Mouse (Mus musculus): Measurements from ENCODE around the gene Olfr1428. TPM values are rescaled to one million over a fixed set of nuclear protein-coding genes. Genes with fewer than 3 reads are reported as not detected.
"Not testable (repeated sequence)": the region's sequence is repeated elsewhere in the genome, so short reads cannot be mapped to it uniquely, and the experiment has no call there.

Gene Olfr1428
- polyA plus RNA-seq (2012; ENCODE audit: insufficient read depth, insufficient read length, missing spikeins): not detected in 2 replicates

DNA sequence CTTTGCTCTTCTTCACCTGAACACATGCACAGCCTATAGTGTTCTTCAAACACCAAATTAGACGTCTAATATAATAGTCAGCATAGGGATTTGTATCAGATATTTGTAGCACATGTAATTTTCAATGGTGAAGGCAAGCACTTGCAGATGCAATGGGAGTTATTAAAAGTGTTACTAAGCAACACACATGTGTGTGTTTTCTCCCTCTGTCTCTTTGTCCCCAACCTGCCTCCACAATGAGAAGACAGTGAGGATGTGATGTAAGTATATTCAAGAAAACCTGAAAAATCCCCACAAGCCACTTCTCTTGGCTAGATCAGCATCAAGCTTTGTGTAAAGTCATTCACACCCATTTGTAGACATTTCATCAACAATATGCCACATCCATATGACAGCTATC is at the start of gene Olfr1428:
Gene Olfr1428, minus strand, starts transcription at position 101 of the 400 bp plus-strand sequence.
- no peak within 1 kb of the TSS for H3K27ac ChIP-seq (replicated peaks; ENCODE audit: low read depth, low read length)
- no peaks in the 10 kb centered on the region for H3K4me1 ChIP-seq (ENCODE audit: control insufficient read depth, insufficient read depth, insufficient read length, low read length)
- H3K4me3 ChIP-seq (ENCODE audit: insufficient read depth, low read depth, low read length): no peak within 1 kb of the TSS

DNA sequence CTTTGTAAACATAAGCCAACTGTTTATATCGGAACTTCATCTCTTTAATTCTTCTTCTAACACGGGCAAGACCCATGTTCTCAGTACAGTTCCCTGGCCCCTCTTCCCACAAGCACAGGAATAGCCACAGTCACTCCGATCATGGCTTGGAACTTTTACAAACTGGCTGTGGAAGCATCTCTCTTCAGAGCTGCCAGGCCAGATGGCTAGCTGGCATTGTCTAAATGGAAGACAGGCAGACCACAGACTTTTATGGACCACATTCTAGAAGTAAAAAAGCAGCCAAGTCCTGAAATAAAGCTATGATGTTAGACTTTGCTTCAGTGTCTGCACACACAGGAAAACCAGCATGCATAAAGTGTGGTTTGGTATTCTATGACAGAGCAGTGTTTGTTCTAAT is 29.8 kb upstream of the Olfr1428 start:
- H3K4me3 ChIP-seq (ENCODE audit: insufficient read depth, low read depth, low read length): no peak overlapping the region
- H3K4me1 ChIP-seq (ENCODE audit: control insufficient read depth, insufficient read depth, insufficient read length, low read length): no peaks in the 10 kb centered on the region
- no peak overlapping the region for H3K27ac ChIP-seq (replicated peaks; ENCODE audit: low read depth, low read length)

DNA sequence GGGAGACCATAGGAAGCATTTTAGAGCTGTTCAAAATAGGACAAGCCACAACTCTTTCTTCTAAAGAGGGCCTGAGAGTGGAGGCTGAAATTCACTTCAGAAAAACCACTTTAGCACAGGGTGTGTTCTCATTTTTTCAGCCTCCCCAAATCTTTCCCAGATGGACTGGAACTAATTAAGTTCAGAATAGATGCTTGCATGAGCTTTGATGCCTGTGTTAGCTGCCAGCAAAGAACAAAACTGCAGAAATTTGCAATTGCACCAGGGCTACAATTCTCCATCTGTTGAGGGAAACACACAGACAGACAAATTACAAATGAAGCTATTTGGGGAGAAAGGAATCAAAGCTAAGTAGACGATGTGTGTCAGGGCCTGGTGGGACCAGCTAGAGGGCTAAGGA is 27.7 kb upstream of the Olfr1428 start:
- Histone ChIP-seq H3K4me3 (ENCODE audit: insufficient read depth, low read depth, low read length) (no peak overlapping the region), H3K27ac (replicated peaks; ENCODE audit: low read depth, low read length) (no peak overlapping the region)

DNA sequence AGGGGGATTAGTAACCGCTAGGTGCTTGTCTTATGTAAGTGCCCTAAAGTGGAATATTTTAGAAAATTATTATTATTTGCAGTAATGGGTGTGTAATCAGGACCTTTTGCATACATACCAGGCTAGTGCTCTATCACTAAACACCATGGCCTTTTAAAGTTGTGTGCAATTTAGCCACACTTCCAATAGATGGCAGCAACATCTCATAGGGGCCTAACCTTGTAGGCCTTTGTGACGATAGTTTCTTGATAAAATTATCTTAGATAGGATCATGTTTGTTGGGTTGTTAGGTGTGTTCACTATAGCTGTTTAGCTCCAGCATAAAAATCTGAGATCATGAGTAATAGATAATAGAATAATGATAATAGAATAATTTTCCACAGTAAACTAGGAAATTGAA is 18.6 kb upstream of the Olfr1428 start:
- H3K27ac ChIP-seq (replicated peaks; ENCODE audit: low read depth, low read length): no peak overlapping the region
- no peaks in the 10 kb centered on the region for H3K4me1 ChIP-seq (ENCODE audit: control insufficient read depth, insufficient read depth, insufficient read length, low read length)
- H3K4me3 ChIP-seq (ENCODE audit: insufficient read depth, low read depth, low read length): no peak overlapping the region

More for the DNA sequence above, 27.7 kb upstream of the Olfr1428 start:
- no peaks in the 10 kb centered on the region for H3K4me1 ChIP-seq (ENCODE audit: control insufficient read depth, insufficient read depth, insufficient read length, low read length)

DNA sequence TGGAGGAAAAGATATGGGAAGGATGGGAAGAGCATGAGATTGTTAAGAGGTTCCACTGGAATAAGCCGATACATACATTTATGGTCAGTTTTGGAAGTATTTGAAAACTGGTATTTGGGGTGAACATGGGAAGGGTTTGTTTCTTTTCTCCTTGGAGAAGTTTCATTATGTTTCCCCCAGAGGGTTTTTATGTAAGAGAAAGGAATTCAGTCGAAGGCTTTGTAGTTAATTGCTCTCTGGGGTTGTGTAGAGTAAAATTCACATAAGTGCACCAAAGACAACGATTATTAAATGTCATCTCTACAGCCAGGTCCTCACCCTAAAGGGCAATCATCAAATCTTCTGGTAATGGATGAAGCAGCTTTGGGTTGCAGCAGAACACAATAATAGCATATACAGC is 7.4 kb upstream of the Olfr1428 start, which contains the start of gene Olfr76:
Gene Olfr76, minus strand, starts transcription at position 101 of the 400 bp plus-strand sequence.
- Histone ChIP-seq H3K27ac (replicated peaks; ENCODE audit: low read depth, low read length) (no peak within 1 kb of the TSS), H3K4me1 (ENCODE audit: control insufficient read depth, insufficient read depth, insufficient read length, low read length) (no peaks in the 10 kb centered on the region), H3K4me3 (ENCODE audit: insufficient read depth, low read depth, low read length) (no peak within 1 kb of the TSS)

DNA sequence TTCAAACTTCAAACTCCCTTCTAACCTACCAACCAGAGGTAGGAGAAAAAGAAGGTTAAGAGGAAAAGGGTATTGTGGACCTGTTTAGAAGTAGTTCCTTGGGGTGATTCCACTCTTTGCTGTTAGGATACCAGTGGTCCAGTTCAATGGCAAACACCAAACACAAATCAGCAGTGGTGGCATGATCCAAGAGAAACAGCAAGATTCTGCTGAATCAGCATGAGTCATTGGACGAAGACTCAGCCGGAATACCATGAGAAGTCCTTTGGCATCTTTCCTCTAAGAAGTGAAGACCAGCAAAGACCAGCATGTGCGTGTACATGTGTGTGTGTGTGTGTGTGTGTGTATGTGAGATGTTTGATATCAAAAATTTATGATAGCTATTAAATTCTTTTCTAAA is 767 bp upstream of the Olfr1428 start:
- no peak overlapping the region for H3K27ac ChIP-seq (replicated peaks; ENCODE audit: low read depth, low read length)
- H3K4me3 ChIP-seq (ENCODE audit: insufficient read depth, low read depth, low read length): no peak overlapping the region
- no peaks in the 10 kb centered on the region for H3K4me1 ChIP-seq (ENCODE audit: control insufficient read depth, insufficient read depth, insufficient read length, low read length)

DNA sequence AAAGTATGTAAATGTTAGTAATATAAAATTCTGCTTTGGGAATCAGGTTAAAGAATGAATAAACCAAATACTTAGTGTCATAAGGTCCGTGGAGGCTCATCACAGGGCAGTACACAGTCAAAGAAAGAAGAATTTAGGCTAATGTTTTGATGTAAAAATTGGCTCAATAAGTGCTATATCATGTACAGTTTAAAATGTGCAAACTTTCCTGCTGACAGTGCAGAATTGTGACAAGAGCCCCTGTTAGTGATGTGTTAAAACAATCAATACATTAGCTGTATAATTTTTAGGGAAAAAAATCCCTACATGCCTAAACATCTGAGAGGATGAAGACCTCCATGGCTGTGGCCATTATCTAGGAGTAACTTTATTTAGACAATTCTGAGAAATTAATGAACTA is 1.9 kb downstream of the Olfr1428 start:
- Histone ChIP-seq H3K4me1 (ENCODE audit: control insufficient read depth, insufficient read depth, insufficient read length, low read length) (no peaks in the 10 kb centered on the region), H3K4me3 (ENCODE audit: insufficient read depth, low read depth, low read length) (no peak overlapping the region), H3K27ac (replicated peaks; ENCODE audit: low read depth, low read length) (no peak overlapping the region)

DNA sequence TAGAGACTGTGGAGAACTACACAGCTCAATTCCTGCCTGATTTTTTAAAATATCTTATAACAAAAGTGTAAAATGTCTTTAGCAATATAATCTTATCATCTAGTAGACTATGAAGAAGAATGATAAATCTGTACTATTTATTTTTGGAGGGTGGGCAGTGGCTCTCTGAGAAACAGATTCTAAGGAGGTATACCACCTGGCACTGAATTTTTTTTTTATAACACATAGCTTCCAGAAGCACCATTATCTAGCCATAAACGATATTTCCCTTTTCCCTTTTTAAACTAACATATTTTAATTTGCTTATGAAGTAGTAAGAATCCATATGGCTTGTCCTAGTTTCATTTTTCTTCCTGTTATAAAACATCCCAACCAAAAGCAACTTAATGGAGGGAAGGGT is 11.2 kb downstream of the Olfr1428 start:
- Histone ChIP-seq H3K27ac (replicated peaks; ENCODE audit: low read depth, low read length) (no peak overlapping the region), H3K4me3 (ENCODE audit: insufficient read depth, low read depth, low read length) (no peak overlapping the region), H3K4me1 (ENCODE audit: control insufficient read depth, insufficient read depth, insufficient read length, low read length) (no peaks in the 10 kb centered on the region)

DNA sequence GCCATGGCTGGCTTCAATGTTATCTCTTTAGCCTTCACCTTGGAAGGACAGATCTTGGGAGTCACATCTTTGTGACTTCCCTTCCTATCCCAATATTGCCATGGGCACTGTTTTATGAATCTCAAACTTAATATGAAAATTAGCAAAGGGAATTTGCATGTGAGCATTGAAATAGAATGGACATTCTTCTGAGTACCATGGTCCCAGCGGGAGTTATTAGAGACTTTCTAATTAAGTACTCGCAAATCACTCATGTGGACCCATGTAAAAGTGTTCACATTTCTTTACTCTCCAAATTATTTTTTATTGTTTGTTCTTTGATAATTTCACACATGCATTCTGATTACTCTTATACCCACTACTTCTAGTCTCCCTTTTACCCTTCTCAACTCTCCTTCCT is 12.5 kb downstream of the Olfr1428 start, which contains the start of gene Olfr1427:
Gene Olfr1427, minus strand, starts transcription at position 101 of the 400 bp plus-strand sequence.
- H3K4me1 ChIP-seq (ENCODE audit: control insufficient read depth, insufficient read depth, insufficient read length, low read length): no peaks in the 10 kb centered on the region
- no peak within 1 kb of the TSS for H3K4me3 ChIP-seq (ENCODE audit: insufficient read depth, low read depth, low read length)
- H3K27ac ChIP-seq (replicated peaks; ENCODE audit: low read depth, low read length): no peak within 1 kb of the TSS

DNA sequence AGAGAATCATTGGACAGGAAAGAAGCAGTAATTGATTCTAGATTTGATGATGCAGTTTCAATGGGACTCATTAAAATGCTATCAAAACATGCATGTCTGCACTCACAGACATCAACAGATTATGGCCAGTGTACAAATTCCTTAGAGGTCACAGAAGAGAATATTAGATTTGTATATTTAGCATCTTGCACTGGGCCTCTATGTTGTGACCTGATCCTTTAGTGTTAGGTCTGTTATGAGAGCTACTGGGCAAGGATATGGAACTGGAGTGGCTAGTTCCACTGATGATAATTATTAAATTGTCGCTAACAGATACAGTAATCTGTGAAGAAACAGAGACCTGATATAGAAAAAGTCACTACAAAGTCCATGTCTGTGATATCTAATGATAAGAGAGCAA is 23.8 kb downstream of the Olfr1428 start, which contains the start of gene Olfr1426:
Gene Olfr1426, minus strand, starts transcription at position 101 of the 400 bp plus-strand sequence.
- Histone ChIP-seq H3K27ac (replicated peaks; ENCODE audit: low read depth, low read length) (no peak within 1 kb of the TSS), H3K4me3 (ENCODE audit: insufficient read depth, low read depth, low read length) (no peak within 1 kb of the TSS), H3K4me1 (ENCODE audit: control insufficient read depth, insufficient read depth, insufficient read length, low read length) (no peaks in the 10 kb centered on the region)

DNA sequence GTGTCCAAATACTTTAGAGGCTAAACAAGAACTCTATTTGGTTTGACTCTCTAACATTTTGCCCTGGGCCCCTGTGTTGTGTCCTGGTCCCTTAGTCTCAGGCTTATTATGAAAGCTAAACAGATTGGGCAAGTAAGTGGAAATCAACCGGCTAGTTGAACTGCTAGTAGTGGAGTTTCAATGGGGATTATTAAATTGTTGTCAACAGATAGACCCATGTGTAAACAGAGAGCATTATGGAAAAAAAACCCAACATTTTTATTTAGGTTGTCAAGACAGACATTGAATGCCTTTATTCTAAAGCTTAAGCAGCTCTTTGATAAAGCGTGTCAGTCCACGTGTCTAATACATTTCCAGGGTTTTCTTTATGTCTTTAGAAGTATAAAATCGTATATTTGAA is 38.1 kb downstream of the Olfr1428 start, which contains the start of gene Olfr1425:
Gene Olfr1425, minus strand, starts transcription at position 101 of the 400 bp plus-strand sequence.
- H3K4me3 ChIP-seq (ENCODE audit: insufficient read depth, low read depth, low read length); H3K4me1 ChIP-seq (ENCODE audit: control insufficient read depth, insufficient read depth, insufficient read length, low read length): not testable (repeated sequence)

DNA sequence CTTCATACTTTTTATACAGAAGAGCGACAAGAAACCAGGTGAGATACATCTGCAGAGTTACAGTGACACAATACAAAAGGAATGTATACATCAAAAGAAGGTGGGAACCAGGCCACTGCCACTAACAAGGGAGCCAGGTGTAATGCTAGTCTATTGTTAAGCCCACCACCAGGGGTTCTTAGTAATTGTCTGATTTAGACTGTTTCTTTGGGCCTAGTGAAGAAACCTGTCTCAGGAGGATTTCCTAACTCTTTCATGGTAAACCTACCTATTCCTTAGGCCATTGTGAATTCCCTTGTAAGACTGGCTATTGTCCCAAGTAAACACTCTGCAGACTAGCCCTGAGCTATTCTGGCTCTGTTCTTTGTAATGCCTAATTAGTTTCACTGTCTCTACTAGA is 46.2 kb downstream of the Olfr1428 start:
- H3K27ac ChIP-seq (replicated peaks; ENCODE audit: low read depth, low read length); H3K4me1 ChIP-seq (ENCODE audit: control insufficient read depth, insufficient read depth, insufficient read length, low read length); H3K4me3 ChIP-seq (ENCODE audit: insufficient read depth, low read depth, low read length): not testable (repeated sequence)

More for the DNA sequence above, 38.1 kb downstream of the Olfr1428 start, which contains the start of gene Olfr1425:
- H3K27ac ChIP-seq (replicated peaks; ENCODE audit: low read depth, low read length): not testable (repeated sequence)

DNA sequence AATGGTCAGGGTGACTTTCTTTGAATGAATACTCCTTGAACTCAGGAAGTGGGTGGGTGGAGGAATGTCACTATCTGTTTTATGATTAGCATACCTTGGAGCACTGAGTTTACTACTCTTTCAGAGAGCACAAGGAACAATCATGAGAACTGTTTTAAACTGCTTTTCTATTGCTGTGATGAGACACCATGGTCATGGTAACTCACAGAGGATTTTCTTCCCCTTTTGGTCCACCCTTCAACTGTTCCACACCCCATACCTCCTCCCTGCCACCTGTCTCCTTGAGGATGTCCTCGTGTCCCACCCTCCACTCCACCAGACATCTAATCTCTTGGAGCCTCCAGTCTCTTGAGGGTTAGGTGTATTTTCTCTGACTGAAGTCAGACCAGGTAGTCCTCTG is 47.9 kb downstream of the Olfr1428 start:
- not testable (repeated sequence) for H3K27ac ChIP-seq (replicated peaks; ENCODE audit: low read depth, low read length); H3K4me1 ChIP-seq (ENCODE audit: control insufficient read depth, insufficient read depth, insufficient read length, low read length); H3K4me3 ChIP-seq (ENCODE audit: insufficient read depth, low read depth, low read length)

DNA sequence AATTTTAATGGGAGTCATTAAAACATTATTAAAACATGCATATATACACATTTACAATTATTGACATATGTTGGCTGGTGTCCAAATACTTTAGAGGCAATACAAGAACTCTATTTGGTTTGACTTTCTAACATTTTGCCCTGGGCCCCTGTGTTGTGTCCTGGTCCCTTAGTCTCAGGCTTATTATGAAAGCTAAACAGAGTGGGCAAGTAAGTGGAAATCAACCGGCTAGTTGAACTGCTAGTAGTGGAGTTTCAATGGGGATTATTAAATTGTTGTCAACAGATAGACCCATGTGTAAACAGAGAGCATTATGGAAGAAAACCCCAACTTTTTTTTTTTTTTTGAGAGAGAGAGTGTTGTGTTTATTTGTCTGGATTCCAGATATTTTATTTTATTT is 53.1 kb downstream of the Olfr1428 start, which contains the start of gene Olfr1424:
Gene Olfr1424, minus strand, starts transcription at position 101 of the 400 bp plus-strand sequence.
- H3K27ac ChIP-seq (replicated peaks; ENCODE audit: low read depth, low read length); H3K4me1 ChIP-seq (ENCODE audit: control insufficient read depth, insufficient read depth, insufficient read length, low read length); H3K4me3 ChIP-seq (ENCODE audit: insufficient read depth, low read depth, low read length): not testable (repeated sequence)
